Mouse (Mus musculus) heart, embryonic 15.5 days (tissue): ENCODE results near the gene Themis2. TPM values are rescaled to one million over a fixed set of nuclear protein-coding genes. Genes with fewer than 3 reads are reported as not detected.

Experiments
- polyA plus RNA-seq: library from polyadenylated mRNA; unstranded; fragments of >200 nt; fragmentation: Nextera tagmentation; extraction: Ambion mirVana; gene quantifications from 2 replicates; pipeline ENCODE4 v1.2.1, GENCODE M21; 2015

Themis2 gene
- polyA plus RNA-seq, 1 experiment from 2014 or later = 0.94 TPM

Other genes with a start within 250 kb of the Themis2 start
- 0.77 and 0.95 TPM in 2 replicates for gene Ptafr, start 232.3 kb downstream of the Themis2 start, polyA plus RNA-seq
- 17.4 and 22.0 TPM in 2 replicates for gene Eya3, start 157.4 kb downstream of the Themis2 start, polyA plus RNA-seq
- 2.1 and 4.8 TPM in 2 replicates for gene Xkr8, start 63.8 kb downstream of the Themis2 start, polyA plus RNA-seq
- 3.5 and 4.4 TPM in 2 replicates for gene Smpdl3b, start 39.1 kb downstream of the Themis2 start, polyA plus RNA-seq
- gene Rpa2, start 28.1 kb downstream of the Themis2 start, polyA plus RNA-seq = 60.8 and 71.2 TPM in 2 replicates
- gene Ppp1r8, start 46.8 kb upstream of the Themis2 start, polyA plus RNA-seq = 25.7 and 30.4 TPM in 2 replicates
- gene Stx12, start 88.1 kb upstream of the Themis2 start, polyA plus RNA-seq = 51.9 and 52.0 TPM in 2 replicates
- gene Fam76a, start 126.2 kb upstream of the Themis2 start, polyA plus RNA-seq = 37.0 and 40.0 TPM in 2 replicates
- gene Fgr, start 177.7 kb upstream of the Themis2 start, polyA plus RNA-seq = 0.42 and 1.0 TPM in 2 replicates
- 6.3 and 8.5 TPM in 2 replicates for gene Ahdc1, start 214.9 kb upstream of the Themis2 start, polyA plus RNA-seq